Mouse (Mus musculus) liver, postnatal 0 days (tissue): ENCODE measurements around the gene Slc30a7. TPM values are rescaled to one million over a fixed set of nuclear protein-coding genes. Genes with fewer than 3 reads are reported as not detected.
A peak's percentile ranks its signal among the peaks of the same experiment; 100 is the strongest.

Experiments used
- ATAC-seq: fragments of 200-750 bp; cut with Nextera tagmentation; 2 replicates; pipeline ENCODE4 v1.8.0; 2017; ENCODE audit warnings: mild to moderate bottlenecking, moderate library complexity
- DNase-seq: peaks from one replicate; pipeline ENCODE4 v3.0.0-alpha.2; 2016
- H3K27ac ChIP-seq: fragments of 300-500 bp; sonication (generic); 2 replicates; pipeline ENCODE4 v1.5.1; 2014; ENCODE audit warnings: antibody characterized with exemption, moderate library complexity, mild to moderate bottlenecking, low read depth
- H3K27me3 ChIP-seq: fragments of 300-500 bp; sonication (generic); 2 replicates; pipeline ENCODE4 v1.6.1; 2014; ENCODE audit warnings: low read length, control low read depth, mixed read lengths; ENCODE audit not compliant: insufficient read depth
- H3K36me3 ChIP-seq: fragments of 300-500 bp; sonication (generic); replicated peaks from 2 replicates; pipeline ENCODE4 v1.6.1; 2014; ENCODE audit warnings: mild to moderate bottlenecking, control low read depth, low read length, moderate library complexity, mixed read lengths; ENCODE audit not compliant: insufficient read depth
- H3K4me1 ChIP-seq: fragments of 300-500 bp; sonication (generic); 2 replicates; pipeline ENCODE4 v1.6.1; 2014; ENCODE audit warnings: antibody characterized with exemption, mild to moderate bottlenecking, control low read depth; ENCODE audit not compliant: insufficient read depth
- H3K4me2 ChIP-seq: fragments of 300-500 bp; sonication (generic); 2 replicates; pipeline ENCODE4 v1.6.1; 2014; ENCODE audit warnings: low read depth, mild to moderate bottlenecking, low read length, moderate library complexity, mixed read lengths
- H3K4me3 ChIP-seq: fragments of 300-500 bp; sonication (generic); 2 replicates; pipeline ENCODE4 v1.5.1; 2014; ENCODE audit warnings: low read depth, low read length
- H3K9ac ChIP-seq: fragments of 300-500 bp; sonication (generic); replicated peaks from 2 replicates; pipeline ENCODE4 v1.6.1; 2014; ENCODE audit warnings: mild to moderate bottlenecking, moderate library complexity
- H3K9me3 ChIP-seq: fragments of 300-500 bp; sonication (generic); 2 replicates; pipeline ENCODE4 v1.6.1; 2016; ENCODE audit warnings: mild to moderate bottlenecking, control low read depth, low read length, mixed read lengths
- CTCF ChIP-seq: sonication (generic); IDR thresholded peaks from 2 replicates; pipeline ENCODE4 v1.5.1; 2016; ENCODE audit warnings: antibody characterized with exemption, low read depth
- EP300 ChIP-seq: IDR thresholded peaks from 2 replicates; pipeline ENCODE4 v1.6.1; 2016; ENCODE audit warnings: antibody characterized with exemption, low read depth, mild to moderate bottlenecking
- WGBS: fragments of 180-500 bp; shearing (Covaris S2); extraction: QIAGEN DNeasy Blood & Tissue Kit; methylation state at CpG from one replicate; pipeline ENCODE4 v1.1.7; 2014; ENCODE audit not compliant: insufficient replicate concordance; 5-methylcytosine and 5-hydroxymethylcytosine counted together
- polyA plus RNA-seq: library from polyadenylated mRNA; unstranded; fragments of >200 nt; fragmentation: Nextera tagmentation; extraction: Ambion mirVana; gene quantifications from 2 replicates; pipeline ENCODE4 v1.2.1, GENCODE M21; 2015

The Slc30a7 gene
- polyA plus RNA-seq, 1 experiment from 2014 or later: 14.2 TPM

GRCm38 (mm10) chr3:115979000-115979399 is 28.2 kb downstream of the Slc30a7 start:
- no peak overlapping the region for H3K4me2 ChIP-seq
- no peak for DNase-seq
- H3K4me3 ChIP-seq: no peak overlapping the region
- peaks cover 45% of the 10 kb centered on the region for H3K36me3 ChIP-seq
- H3K27ac ChIP-seq: no peak overlapping the region
- peak; percentile 45 for TF ChIP-seq CTCF
- TF ChIP-seq EP300: no peak
- H3K9ac ChIP-seq: no peak overlapping the region
- WGBS: 27% methylated on average over 1 of the region's 1 CpGs
- no peaks in the 10 kb centered on the region for H3K9me3 ChIP-seq
- H3K27me3 ChIP-seq: no peaks in the 10 kb centered on the region
- no peaks in the 10 kb centered on the region for H3K4me1 ChIP-seq
- ATAC-seq: no peak

GRCm38 (mm10) chr3:115974995-115975394 is 32.2 kb downstream of the Slc30a7 start:
- TF ChIP-seq EP300: no peak
- no peak for TF ChIP-seq CTCF
- Histone ChIP-seq H3K4me1 (no peaks in the 10 kb centered on the region), H3K4me3 (no peak overlapping the region), H3K36me3 (peaks cover 52% of the 10 kb centered on the region), H3K9me3 (no peaks in the 10 kb centered on the region), H3K4me2 (no peak overlapping the region), H3K27me3 (no peaks in the 10 kb centered on the region), H3K27ac (no peak overlapping the region), H3K9ac (no peak overlapping the region)
- DNase-seq: no peak
- ATAC-seq: no peak
- 88% methylated on average over 10 of the region's 10 CpGs for WGBS

GRCm38 (mm10) chr3:115974228-115974627 is 33.0 kb downstream of the Slc30a7 start:
- no peak for TF ChIP-seq EP300
- H3K9ac ChIP-seq: no peak overlapping the region
- 79% methylated on average over 6 of the region's 6 CpGs for WGBS

GRCm38 (mm10) chr3:115971891-115972646 is 35.1 kb downstream of the Slc30a7 start:
- 80% methylated on average over 14 of the region's 14 CpGs for WGBS

More at GRCm38 (mm10) chr3:115974228-115974627, 33.0 kb downstream of the Slc30a7 start:
- ATAC-seq (no peak), DNase-seq (no peak)
- no peak overlapping the region for H3K27ac ChIP-seq
- no peak overlapping the region for H3K4me2 ChIP-seq
- H3K4me3 ChIP-seq: no peak overlapping the region
- peaks cover 47% of the 10 kb centered on the region for H3K36me3 ChIP-seq
- no peaks in the 10 kb centered on the region for H3K4me1 ChIP-seq
- no peaks in the 10 kb centered on the region for H3K27me3 ChIP-seq
- no peaks in the 10 kb centered on the region for H3K9me3 ChIP-seq

GRCm38 (mm10) chr3:115971045-115971785 is 36.0 kb downstream of the Slc30a7 start:
- peaks cover 30% of the 10 kb centered on the region for H3K36me3 ChIP-seq
- no peak overlapping the region for H3K4me3 ChIP-seq
- no peak for ATAC-seq
- 89% methylated on average over 20 of the region's 20 CpGs for WGBS
- no peak overlapping the region for H3K4me2 ChIP-seq
- no peak for DNase-seq
- TF ChIP-seq CTCF: no peak
- no peaks in the 10 kb centered on the region for H3K9me3 ChIP-seq
- H3K27me3 ChIP-seq: no peaks in the 10 kb centered on the region
- H3K27ac ChIP-seq: no peak overlapping the region
- no peaks in the 10 kb centered on the region for H3K4me1 ChIP-seq
- H3K9ac ChIP-seq: no peak overlapping the region

More at GRCm38 (mm10) chr3:115971891-115972646, 35.1 kb downstream of the Slc30a7 start:
- ATAC-seq (no peak), DNase-seq (no peak)
- H3K9me3 ChIP-seq: no peaks in the 10 kb centered on the region
- no peak overlapping the region for H3K4me3 ChIP-seq
- peaks cover 32% of the 10 kb centered on the region for H3K36me3 ChIP-seq
- no peak overlapping the region for H3K4me2 ChIP-seq
- TF ChIP-seq EP300: no peak
- TF ChIP-seq CTCF: no peak
- no peaks in the 10 kb centered on the region for H3K4me1 ChIP-seq
- H3K27me3 ChIP-seq: no peaks in the 10 kb centered on the region
- H3K27ac ChIP-seq: no peak overlapping the region
- no peak overlapping the region for H3K9ac ChIP-seq

GRCm38 (mm10) chr3:115968745-115969530 is 38.3 kb downstream of the Slc30a7 start:
- H3K9ac ChIP-seq: no peak overlapping the region
- WGBS: 90% methylated on average over 10 of the region's 10 CpGs
- ATAC-seq (no peak), DNase-seq (no peak)
- no peak overlapping the region for H3K4me2 ChIP-seq
- no peaks in the 10 kb centered on the region for H3K4me1 ChIP-seq
- no peaks in the 10 kb centered on the region for H3K27me3 ChIP-seq
- no peak for TF ChIP-seq EP300
- no peak for TF ChIP-seq CTCF
- H3K27ac ChIP-seq: no peak overlapping the region
- peaks cover 28% of the 10 kb centered on the region for H3K36me3 ChIP-seq
- H3K9me3 ChIP-seq: no peaks in the 10 kb centered on the region
- H3K4me3 ChIP-seq: no peak overlapping the region
